Mouse (Mus musculus) myocyte (in vitro differentiated cells): ENCODE measurements around the gene Osbpl3.

Experiments
- E2F4 ChIP-seq: IDR thresholded peaks from one replicate; pipeline ENCODE4 v1.6.1; 2011; ENCODE audit warnings: mild to moderate bottlenecking, control low read depth, moderate library complexity; ENCODE audit not compliant: insufficient read depth
- MAX ChIP-seq: IDR thresholded peaks from one replicate; pipeline ENCODE4 v1.6.1; 2011; ENCODE audit warnings: low read depth, mild to moderate bottlenecking, control low read depth
- MYOD1 ChIP-seq, 3 experiments: IDR thresholded peaks; one replicate each; pipeline ENCODE4 v1.6.1; 2011; ENCODE audit warnings: control low read depth in 2 of 3, low read depth in 2 of 3, mild to moderate bottlenecking in 2 of 3, moderate library complexity in 1 of 3; ENCODE audit not compliant: insufficient read length in 2 of 3, control insufficient read depth in 1 of 3
- MYOG ChIP-seq, 3 experiments: IDR thresholded peaks; one replicate each; pipeline ENCODE4 v1.6.1; 2011; ENCODE audit warnings: control low read depth in 2 of 3, low read depth in 2 of 3, mild to moderate bottlenecking in 2 of 3; ENCODE audit not compliant: insufficient read length in 2 of 3, control insufficient read depth in 1 of 3, insufficient read depth in 1 of 3
- POLR2A ChIP-seq: IDR thresholded peaks from one replicate; pipeline ENCODE4 v1.6.1; 2011; ENCODE audit warnings: low read depth, mild to moderate bottlenecking, control low read depth, moderate library complexity; ENCODE audit not compliant: insufficient read length
- TCF12 ChIP-seq: IDR thresholded peaks from one replicate; pipeline ENCODE4 v1.6.1; 2011; ENCODE audit warnings: mild to moderate bottlenecking, control low read depth; ENCODE audit not compliant: poor library complexity, insufficient read depth, severe bottlenecking
- USF1 ChIP-seq: IDR thresholded peaks from one replicate; pipeline ENCODE4 v1.6.1; 2011; ENCODE audit warnings: low read depth, mild to moderate bottlenecking, control low read depth, moderate library complexity

DNA sequence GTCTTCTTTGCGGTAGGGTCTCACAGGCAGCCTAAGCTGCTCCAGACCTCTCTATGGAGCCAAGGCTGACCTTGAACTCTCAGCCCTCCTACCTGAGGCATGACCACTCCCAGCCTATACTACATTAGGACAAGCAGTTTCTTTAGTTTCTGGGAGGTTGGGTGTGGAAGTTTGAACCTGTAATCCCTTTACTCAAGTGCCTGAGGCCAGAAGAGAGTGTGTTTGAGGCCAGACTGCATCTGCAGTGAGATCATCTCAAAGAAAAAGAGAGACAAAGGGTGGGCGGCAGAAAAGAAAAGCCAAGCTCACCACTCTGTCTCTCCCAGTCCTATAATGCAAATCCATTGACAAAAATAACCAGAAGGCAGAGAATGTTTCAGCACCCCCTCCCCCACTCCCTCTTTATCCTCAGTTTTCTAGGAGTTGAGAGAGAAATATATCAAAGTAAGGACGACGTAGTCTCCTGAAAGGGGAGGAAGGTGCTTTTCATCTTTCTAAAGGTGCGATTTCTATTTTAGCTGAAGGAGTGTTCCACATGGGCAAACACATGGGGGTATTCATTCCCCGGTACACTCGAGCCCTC is 137.3 kb downstream of the Osbpl3 start:
- TF ChIP-seq MYOD1 (IDR thresholded peaks at IDR 0.05; ENCODE audit: control insufficient read depth in 1 of 3, insufficient read length in 2 of 3, low read depth in 2 of 3) (no peak), POLR2A (no peak), E2F4 (no peak), MYOG (IDR thresholded peaks at IDR 0.05; ENCODE audit: control insufficient read depth in 1 of 3, insufficient read depth in 1 of 3, insufficient read length in 2 of 3, low read depth in 2 of 3) (no peak), MAX (no peak), TCF12 (no peak), USF1 (no peak)
